Mouse (Mus musculus) liver, embryonic 16.5 days (tissue): Measurements from ENCODE around the gene Wrnip1. TPM values are rescaled to one million over a fixed set of nuclear protein-coding genes. Genes with fewer than 3 reads are reported as not detected.

Source experiments
- ATAC-seq: fragments of 200-750 bp; cut with Nextera tagmentation; 2 replicates; pipeline ENCODE4 v1.8.0; 2017; ENCODE audit warnings: low read depth, mild to moderate bottlenecking, moderate number of reproducible peaks, moderate library complexity
- H3K27ac ChIP-seq: fragments of 300-500 bp; sonication (generic); 2 replicates; pipeline ENCODE4 v1.5.1; 2014; ENCODE audit warnings: mild to moderate bottlenecking, low read length
- H3K27me3 ChIP-seq: fragments of 300-500 bp; sonication (generic); 2 replicates; pipeline ENCODE4 v1.6.1; 2014; ENCODE audit warnings: low read depth, low read length, mixed read lengths; ENCODE audit not compliant: control insufficient read depth, insufficient read depth
- H3K36me3 ChIP-seq: fragments of 300-500 bp; sonication (generic); 2 replicates; pipeline ENCODE4 v1.6.1; 2014; ENCODE audit warnings: mild to moderate bottlenecking; ENCODE audit not compliant: control insufficient read depth, insufficient read depth
- H3K4me1 ChIP-seq: fragments of 300-500 bp; sonication (generic); 2 replicates; pipeline ENCODE4 v1.6.1; 2014; ENCODE audit warnings: low read depth, low read length, mixed read lengths; ENCODE audit not compliant: control insufficient read depth
- H3K4me2 ChIP-seq: fragments of 300-500 bp; sonication (generic); 2 replicates; pipeline ENCODE4 v1.6.1; 2014; ENCODE audit warnings: low read depth, low read length, mixed read lengths
- H3K4me3 ChIP-seq: fragments of 300-500 bp; sonication (generic); 2 replicates; pipeline ENCODE4 v1.5.1; 2014; ENCODE audit warnings: low read depth, mild to moderate bottlenecking, low read length
- H3K9ac ChIP-seq: fragments of 300-500 bp; sonication (generic); 2 replicates; pipeline ENCODE4 v1.6.1; 2014; ENCODE audit warnings: low read depth, low read length
- H3K9me3 ChIP-seq: fragments of 300-500 bp; sonication (generic); replicated peaks from 2 replicates; pipeline ENCODE4 v1.6.1; 2016; ENCODE audit warnings: low read length; ENCODE audit not compliant: control insufficient read depth
- WGBS: fragments of 180-500 bp; shearing (Covaris S2); extraction: QIAGEN DNeasy Blood & Tissue Kit; methylation state at CpG from one replicate; pipeline ENCODE4 v1.1.7; 2014; ENCODE audit not compliant: insufficient replicate concordance; 5-methylcytosine and 5-hydroxymethylcytosine counted together
- polyA plus RNA-seq: library from polyadenylated mRNA; unstranded; fragments of >200 nt; fragmentation: Nextera tagmentation; extraction: Ambion mirVana; gene quantifications from 2 replicates; pipeline ENCODE4 v1.2.1, GENCODE M21; 2015

The Wrnip1 gene
- polyA plus RNA-seq, 1 experiment from 2014 or later = 7.5 TPM

GRCm38 (mm10) chr13:32776350-32776749 is 25.5 kb upstream of the Wrnip1 start:
- no peak overlapping the region for H3K4me3 ChIP-seq
- H3K9me3 ChIP-seq = no peaks in the 10 kb centered on the region
- H3K4me2 ChIP-seq = no peak overlapping the region
- H3K9ac ChIP-seq = no peak overlapping the region
- H3K27me3 ChIP-seq = no peaks in the 10 kb centered on the region
- no peaks in the 10 kb centered on the region for H3K36me3 ChIP-seq
- ATAC-seq = no peak
- no peak overlapping the region for H3K27ac ChIP-seq
- 72% methylated on average over 10 of the region's 10 CpGs for whole genome bisulfite sequencing
- no peaks in the 10 kb centered on the region for H3K4me1 ChIP-seq

DNA sequence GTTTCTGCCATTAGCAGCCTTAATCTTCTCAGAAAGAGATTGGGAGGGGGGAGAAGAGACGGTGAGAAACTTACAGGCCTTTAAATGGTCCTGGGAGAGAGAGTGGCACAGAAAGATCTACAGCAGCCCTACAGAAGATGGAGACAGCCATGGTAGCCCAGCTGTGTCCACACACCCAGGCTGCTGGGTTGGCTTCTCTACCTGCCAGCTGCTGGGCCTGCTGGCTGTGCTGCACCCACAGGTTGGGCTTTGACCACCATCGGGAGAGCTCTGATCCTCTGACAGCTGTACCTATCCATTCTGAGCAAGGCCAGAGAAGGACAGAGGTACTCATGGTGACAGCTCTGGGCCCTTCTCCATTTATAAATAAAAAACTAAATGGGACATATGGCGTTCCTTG is 23.0 kb upstream of the Wrnip1 start:
- H3K9me3 ChIP-seq = no peaks in the 10 kb centered on the region
- no peak overlapping the region for H3K4me3 ChIP-seq
- ATAC-seq = no peak
- WGBS = 59% methylated on average over 3 of the region's 3 CpGs
- no peak overlapping the region for H3K27ac ChIP-seq
- no peaks in the 10 kb centered on the region for H3K36me3 ChIP-seq
- H3K4me2 ChIP-seq = no peak overlapping the region
- no peak overlapping the region for H3K9ac ChIP-seq
- no peaks in the 10 kb centered on the region for H3K4me1 ChIP-seq
- H3K27me3 ChIP-seq = no peaks in the 10 kb centered on the region

DNA sequence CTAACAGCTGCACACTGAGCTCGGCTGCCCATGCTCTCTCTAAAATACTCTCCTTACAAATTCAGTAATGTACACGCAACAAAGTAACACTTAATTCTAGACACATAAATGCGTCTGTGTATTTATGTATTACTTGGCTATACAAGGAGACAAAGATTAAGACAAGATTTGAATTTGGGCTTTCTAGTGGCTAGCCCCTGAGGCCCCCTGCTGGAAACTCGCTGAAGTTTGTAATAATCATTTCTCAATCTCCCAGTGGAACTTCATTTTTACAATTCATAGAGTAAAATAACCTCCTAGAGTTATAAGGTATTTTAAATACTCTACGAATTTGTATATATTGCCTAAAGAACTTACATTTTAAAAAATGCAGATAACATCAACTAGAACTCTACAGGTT is 18.8 kb upstream of the Wrnip1 start:
- no peak for ATAC-seq
- Histone ChIP-seq H3K4me2 (no peak overlapping the region), H3K9me3 (no peaks in the 10 kb centered on the region), H3K9ac (no peak overlapping the region), H3K36me3 (no peaks in the 10 kb centered on the region), H3K4me3 (no peak overlapping the region), H3K27me3 (no peaks in the 10 kb centered on the region), H3K4me1 (no peaks in the 10 kb centered on the region), H3K27ac (no peak overlapping the region)
- 38% methylated on average over 5 of the region's 5 CpGs for WGBS

DNA sequence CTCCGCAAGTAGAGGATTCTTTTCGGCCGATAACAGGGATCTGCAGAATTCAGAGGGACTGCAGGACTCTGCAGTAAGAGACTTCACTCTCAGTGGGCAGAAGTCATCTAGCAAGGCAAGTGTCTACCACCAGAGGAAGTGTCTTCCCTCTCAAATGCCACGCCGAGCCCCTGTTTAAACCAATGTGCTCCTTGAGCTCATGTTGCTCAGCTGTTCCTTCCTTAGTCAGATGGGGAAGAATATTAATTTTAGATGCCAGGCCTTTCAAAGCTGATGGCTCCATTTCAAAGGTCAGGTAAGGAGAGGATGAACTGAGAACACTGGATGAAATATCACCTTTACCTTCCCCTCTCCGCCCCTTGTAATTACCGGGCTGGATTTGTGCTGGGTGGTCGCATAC is 18.0 kb upstream of the Wrnip1 start, which contains the start of gene Mylk4:
Mylk4 (minus strand) TSS at position 139 of the 400 bp plus-strand sequence.
- WGBS = 60% methylated on average over 8 of the region's 8 CpGs
- no peaks in the 10 kb centered on the region for H3K4me1 ChIP-seq
- no peak for ATAC-seq
- H3K4me2 ChIP-seq = no peak within 1 kb of the TSS
- H3K4me3 ChIP-seq = no peak within 1 kb of the TSS
- no peak within 1 kb of the TSS for H3K9ac ChIP-seq
- H3K36me3 ChIP-seq = no peaks in the 10 kb centered on the region
- no peak within 1 kb of the TSS for H3K27ac ChIP-seq
- no peaks in the 10 kb centered on the region for H3K9me3 ChIP-seq
- no peaks in the 10 kb centered on the region for H3K27me3 ChIP-seq

GRCm38 (mm10) chr13:32787584-32787983 is 14.3 kb upstream of the Wrnip1 start:
- H3K36me3 ChIP-seq = no peaks in the 10 kb centered on the region
- H3K4me3 ChIP-seq = no peak overlapping the region
- H3K9ac ChIP-seq = no peak overlapping the region
- no peak overlapping the region for H3K27ac ChIP-seq
- H3K27me3 ChIP-seq = no peaks in the 10 kb centered on the region
- no peak for ATAC-seq
- no peaks in the 10 kb centered on the region for H3K9me3 ChIP-seq
- H3K4me2 ChIP-seq = no peak overlapping the region
- H3K4me1 ChIP-seq = no peaks in the 10 kb centered on the region
- WGBS = 43% methylated on average over 2 of the region's 2 CpGs

GRCm38 (mm10) chr13:32789781-32790180 is 12.1 kb upstream of the Wrnip1 start:
- Histone ChIP-seq H3K27ac (no peak overlapping the region), H3K4me3 (no peak overlapping the region)
- 60% methylated on average over 4 of the region's 4 CpGs for WGBS

DNA sequence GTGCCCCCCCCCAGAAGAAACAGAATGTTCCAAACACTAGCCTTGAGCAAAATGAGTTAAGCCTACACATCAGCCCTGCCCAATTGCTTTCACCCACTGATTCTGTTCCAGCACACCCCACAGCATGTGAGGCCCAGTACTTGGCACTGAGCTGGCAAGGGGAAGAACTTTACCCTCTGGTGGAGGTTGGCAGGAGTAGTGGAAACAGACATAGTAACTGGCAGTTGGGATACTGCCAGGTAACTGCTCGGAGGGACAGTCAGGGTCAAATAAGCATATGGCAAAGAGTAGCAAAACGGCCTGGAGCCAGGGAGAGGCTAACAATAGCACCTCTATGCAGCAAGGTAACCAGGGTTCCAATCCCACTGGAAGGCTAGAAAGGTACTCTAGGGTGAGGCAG is 7.2 kb upstream of the Wrnip1 start:
- Histone ChIP-seq H3K4me3 (no peak overlapping the region), H3K4me1 (no peaks in the 10 kb centered on the region), H3K9me3 (no peaks in the 10 kb centered on the region), H3K36me3 (no peaks in the 10 kb centered on the region), H3K27ac (no peak overlapping the region), H3K9ac (no peak overlapping the region), H3K27me3 (no peaks in the 10 kb centered on the region), H3K4me2 (no peak overlapping the region)
- WGBS = 42% methylated on average over 2 of the region's 2 CpGs
- no peak for ATAC-seq

More at GRCm38 (mm10) chr13:32789781-32790180, 12.1 kb upstream of the Wrnip1 start:
- H3K9me3 ChIP-seq = no peaks in the 10 kb centered on the region
- ATAC-seq = no peak
- no peak overlapping the region for H3K4me2 ChIP-seq
- H3K9ac ChIP-seq = no peak overlapping the region
- H3K4me1 ChIP-seq = no peaks in the 10 kb centered on the region
- H3K27me3 ChIP-seq = no peaks in the 10 kb centered on the region
- no peaks in the 10 kb centered on the region for H3K36me3 ChIP-seq

GRCm38 (mm10) chr13:32795166-32795565 is 6.7 kb upstream of the Wrnip1 start:
- no peak overlapping the region for H3K4me3 ChIP-seq
- no peaks in the 10 kb centered on the region for H3K4me1 ChIP-seq
- H3K36me3 ChIP-seq = no peaks in the 10 kb centered on the region
- no peak for ATAC-seq
- 68% methylated on average over 5 of the region's 5 CpGs for WGBS
- no peak overlapping the region for H3K4me2 ChIP-seq
- H3K9me3 ChIP-seq = no peaks in the 10 kb centered on the region
- H3K27me3 ChIP-seq = no peaks in the 10 kb centered on the region
- no peak overlapping the region for H3K27ac ChIP-seq
- H3K9ac ChIP-seq = no peak overlapping the region

DNA sequence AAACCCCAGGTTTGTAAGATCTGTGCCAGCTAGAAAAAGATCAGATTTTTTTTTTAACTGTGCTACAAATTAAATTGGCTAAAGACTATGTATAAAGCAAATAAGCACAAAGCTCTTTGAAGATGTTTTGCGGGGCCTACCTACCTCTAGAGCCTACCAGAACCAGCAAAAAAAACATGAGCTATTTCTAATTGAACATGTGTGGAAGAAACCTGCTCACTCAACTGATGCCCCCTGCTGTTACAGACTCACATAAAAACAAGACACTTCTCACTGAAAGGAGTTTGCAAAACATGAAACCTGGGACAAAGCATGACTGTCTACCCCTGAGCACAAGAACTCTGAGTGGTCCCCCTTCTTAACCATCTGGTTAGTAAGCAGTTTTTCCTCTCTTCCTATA is 4.8 kb upstream of the Wrnip1 start:
- peaks cover 5% of the 10 kb centered on the region for H3K4me1 ChIP-seq
- H3K4me2 ChIP-seq = no peak overlapping the region
- no peak for ATAC-seq
- H3K9ac ChIP-seq = no peak overlapping the region
- no peaks in the 10 kb centered on the region for H3K27me3 ChIP-seq
- 69% methylated on average over 1 of the region's 1 CpGs for WGBS
- H3K27ac ChIP-seq = no peak overlapping the region
- H3K9me3 ChIP-seq = no peaks in the 10 kb centered on the region
- H3K4me3 ChIP-seq = no peak overlapping the region
- H3K36me3 ChIP-seq = no peaks in the 10 kb centered on the region
